Mouse (Mus musculus) forebrain, embryonic 16.5 days (tissue): ENCODE measurements at regions not wholly inside any gene's neighbourhood (a gene's known extent, or its start where the extent isn't known, plus 50 kb on each side); places are given as distances from the start of the nearest gene placed in this dataset.
A peak's percentile ranks its signal among the peaks of the same experiment; 100 is the strongest.

Experiments
- ATAC-seq: fragments of 200-750 bp; cut with Nextera tagmentation; 2 replicates; pipeline ENCODE4 v1.8.0; 2017; ENCODE audit warnings: mild to moderate bottlenecking, moderate library complexity
- H3K27ac ChIP-seq: fragments of 300-500 bp; sonication (generic); 2 replicates; pipeline ENCODE4 v1.5.1; 2014; ENCODE audit warnings: low read length, control low read depth
- H3K27me3 ChIP-seq: fragments of 300-500 bp; sonication (generic); replicated peaks from 2 replicates; pipeline ENCODE4 v1.6.1; 2014; ENCODE audit warnings: low read length; ENCODE audit not compliant: control insufficient read depth, insufficient read depth
- H3K36me3 ChIP-seq: fragments of 300-500 bp; sonication (generic); 2 replicates; pipeline ENCODE4 v1.6.1; 2014; ENCODE audit not compliant: control insufficient read depth, insufficient read depth
- H3K4me1 ChIP-seq: fragments of 300-500 bp; sonication (generic); replicated peaks from 2 replicates; pipeline ENCODE4 v1.6.1; 2014; ENCODE audit warnings: low read length; ENCODE audit not compliant: control insufficient read depth, insufficient read depth
- H3K4me2 ChIP-seq: fragments of 300-500 bp; sonication (generic); 2 replicates; pipeline ENCODE4 v1.6.1; 2014; ENCODE audit warnings: mild to moderate bottlenecking, low read length, control low read depth
- H3K4me3 ChIP-seq: fragments of 300-500 bp; sonication (generic); replicated peaks from 2 replicates; pipeline ENCODE4 v1.5.1; 2014; ENCODE audit warnings: mild to moderate bottlenecking, low read length, control low read depth
- H3K9ac ChIP-seq: fragments of 300-500 bp; sonication (generic); replicated peaks from 2 replicates; pipeline ENCODE4 v1.6.1; 2014; ENCODE audit warnings: low read depth, low read length, control low read depth
- H3K9me3 ChIP-seq: fragments of 300-500 bp; sonication (generic); 2 replicates; pipeline ENCODE4 v1.6.1; 2016; ENCODE audit warnings: low read length; ENCODE audit not compliant: control insufficient read depth
- WGBS: fragments of 180-500 bp; shearing (Covaris S2); extraction: QIAGEN DNeasy Blood & Tissue Kit; methylation state at CpG from one replicate; pipeline ENCODE4 v1.1.7; 2014; 5-methylcytosine and 5-hydroxymethylcytosine counted together

DNA sequence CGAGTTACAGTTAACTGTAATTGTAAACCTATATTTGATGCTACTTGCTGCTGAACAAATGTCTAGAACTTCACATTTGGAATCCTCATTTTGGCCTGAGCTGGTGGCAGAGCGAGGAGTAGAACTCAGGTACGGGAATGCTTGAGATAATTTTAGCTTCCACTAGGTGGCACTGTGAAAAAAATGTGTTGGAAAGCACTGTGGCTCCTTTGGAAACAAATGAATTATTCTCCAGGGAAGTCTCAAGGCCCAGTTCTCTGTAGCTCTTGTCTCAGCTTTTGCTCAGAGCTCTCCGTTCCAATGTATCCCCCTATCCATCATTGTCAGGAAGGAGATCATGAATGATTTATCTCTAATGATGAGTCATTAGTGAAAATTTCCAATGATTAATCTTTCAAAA is 114.7 kb upstream of the Kcna4 start:
- no peaks in the 10 kb centered on the region for H3K27me3 ChIP-seq
- H3K9me3 ChIP-seq = no peaks in the 10 kb centered on the region
- 65% methylated on average over 4 of the region's 4 CpGs for WGBS
- H3K36me3 ChIP-seq = no peaks in the 10 kb centered on the region
- no peaks in the 10 kb centered on the region for H3K4me1 ChIP-seq
- no peak overlapping the region for H3K9ac ChIP-seq
- no peak overlapping the region for H3K4me3 ChIP-seq
- H3K4me2 ChIP-seq = no peak overlapping the region
- ATAC-seq = no peak
- H3K27ac ChIP-seq = no peak overlapping the region

DNA sequence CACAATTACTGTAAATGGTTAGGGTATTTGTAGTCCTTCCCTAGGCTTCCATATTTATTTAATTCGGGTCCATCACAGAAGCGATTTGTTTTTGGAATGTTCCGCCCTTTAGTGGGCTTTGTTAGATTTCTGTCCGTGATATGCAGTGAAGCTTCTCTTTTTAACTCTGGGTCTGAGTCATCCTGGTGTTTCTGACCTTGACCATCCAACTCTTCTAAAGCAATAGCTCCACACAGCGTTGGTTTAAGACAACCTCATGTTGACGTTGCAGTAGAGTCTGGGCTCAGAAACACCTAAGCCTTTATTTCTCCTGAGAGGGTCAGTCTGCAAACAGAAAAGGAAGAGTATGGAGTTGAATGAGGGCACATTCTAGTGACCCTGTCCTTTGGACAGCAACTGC is 107.4 kb upstream of the Kcna4 start:
- H3K27me3 ChIP-seq = no peaks in the 10 kb centered on the region
- no peak overlapping the region for H3K9ac ChIP-seq
- no peaks in the 10 kb centered on the region for H3K36me3 ChIP-seq
- WGBS = 94% methylated on average over 6 of the region's 6 CpGs
- no peak overlapping the region for H3K4me2 ChIP-seq
- no peaks in the 10 kb centered on the region for H3K9me3 ChIP-seq
- no peak overlapping the region for H3K4me3 ChIP-seq
- no peak overlapping the region for H3K27ac ChIP-seq
- no peak for ATAC-seq
- H3K4me1 ChIP-seq = no peaks in the 10 kb centered on the region

DNA sequence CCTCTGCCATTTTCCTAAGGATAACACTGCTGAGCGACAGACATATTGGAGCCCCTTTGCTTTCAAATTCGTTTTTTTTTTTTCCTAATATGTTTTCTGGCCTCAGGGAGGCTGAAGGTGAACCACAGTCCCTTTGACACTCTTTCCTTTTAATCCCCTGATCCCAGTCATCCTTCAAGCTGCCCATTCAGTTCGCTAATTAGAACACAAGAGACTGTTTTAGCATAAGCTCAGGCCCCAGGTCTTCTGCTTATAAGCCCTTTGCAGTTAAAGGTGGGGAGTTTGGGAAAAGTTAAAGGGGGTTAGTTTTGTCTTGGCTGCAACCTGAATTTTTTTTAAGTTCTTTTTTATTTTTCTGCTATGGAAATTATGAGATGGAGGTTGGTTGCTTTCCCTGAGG is 105.6 kb upstream of the Kcna4 start:
- WGBS = 16% methylated on average over 3 of the region's 3 CpGs
- ATAC-seq = no peak
- no peaks in the 10 kb centered on the region for H3K9me3 ChIP-seq
- no peaks in the 10 kb centered on the region for H3K27me3 ChIP-seq
- no peaks in the 10 kb centered on the region for H3K36me3 ChIP-seq
- H3K9ac ChIP-seq = no peak overlapping the region
- H3K4me3 ChIP-seq = no peak overlapping the region
- no peak overlapping the region for H3K4me2 ChIP-seq
- no peaks in the 10 kb centered on the region for H3K4me1 ChIP-seq
- H3K27ac ChIP-seq = no peak overlapping the region

DNA sequence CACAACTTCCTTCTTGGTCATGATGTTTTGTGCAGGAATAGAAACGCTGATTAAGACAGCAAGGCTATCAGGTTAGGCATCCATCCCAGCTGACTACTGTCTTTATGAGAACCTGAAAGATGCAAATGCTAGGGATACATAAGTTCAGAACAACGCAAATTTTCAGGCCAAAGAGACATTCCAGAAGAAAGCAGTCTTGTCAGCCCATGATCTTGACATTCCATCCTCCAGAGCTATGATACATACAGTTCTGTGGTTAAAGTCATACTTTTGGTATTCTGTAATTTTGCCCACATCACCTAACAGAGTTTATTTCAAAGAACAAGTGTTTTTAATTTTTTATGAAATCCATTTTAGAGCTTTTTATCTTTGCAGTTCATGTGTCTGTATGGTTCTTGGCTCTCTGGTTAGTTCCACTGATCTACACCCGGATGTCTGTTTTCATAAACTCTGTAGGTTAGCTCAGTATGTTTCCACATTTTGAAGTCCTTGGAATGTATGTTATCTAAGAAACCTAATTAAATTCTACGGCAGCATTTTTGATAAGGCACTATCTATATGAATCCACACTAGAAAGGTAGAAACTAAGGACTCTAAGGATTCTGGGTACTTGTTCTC is 88.5 kb upstream of the Kcna4 start:
- H3K27ac ChIP-seq = no peak overlapping the region
- no peaks in the 10 kb centered on the region for H3K9me3 ChIP-seq
- 88% methylated on average over 4 of the region's 4 CpGs for WGBS
- ATAC-seq = no peak
- H3K4me3 ChIP-seq = no peak overlapping the region
- H3K27me3 ChIP-seq = no peaks in the 10 kb centered on the region
- no peaks in the 10 kb centered on the region for H3K4me1 ChIP-seq
- H3K36me3 ChIP-seq = no peaks in the 10 kb centered on the region
- H3K9ac ChIP-seq = no peak overlapping the region
- H3K4me2 ChIP-seq = no peak overlapping the region

DNA sequence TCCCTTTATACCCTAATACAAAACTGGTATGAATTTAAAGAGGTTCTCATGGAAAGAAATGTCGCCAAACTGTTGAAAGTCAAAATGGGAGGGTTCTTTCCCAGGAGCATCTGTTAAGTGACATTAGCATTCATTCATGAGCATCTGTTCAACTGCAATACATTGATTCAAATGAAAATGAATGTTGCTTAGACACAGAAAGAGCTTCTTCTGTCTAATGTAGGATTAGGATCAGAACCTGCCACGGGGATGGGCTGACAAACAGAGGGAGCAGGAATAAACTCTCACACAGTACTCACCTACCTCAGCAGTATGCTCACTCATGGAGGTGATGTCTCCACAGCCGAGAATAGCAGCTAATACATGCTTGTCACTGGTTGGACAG is 88.0 kb upstream of the Kcna4 start:
- Histone ChIP-seq H3K27me3 (no peaks in the 10 kb centered on the region), H3K4me3 (no peak overlapping the region), H3K36me3 (no peaks in the 10 kb centered on the region), H3K9ac (no peak overlapping the region), H3K4me1 (no peaks in the 10 kb centered on the region), H3K9me3 (no peaks in the 10 kb centered on the region), H3K4me2 (no peak overlapping the region), H3K27ac (no peak overlapping the region)
- peak; percentile 81 for ATAC-seq
- WGBS = 51% methylated on average over 3 of the region's 3 CpGs

DNA sequence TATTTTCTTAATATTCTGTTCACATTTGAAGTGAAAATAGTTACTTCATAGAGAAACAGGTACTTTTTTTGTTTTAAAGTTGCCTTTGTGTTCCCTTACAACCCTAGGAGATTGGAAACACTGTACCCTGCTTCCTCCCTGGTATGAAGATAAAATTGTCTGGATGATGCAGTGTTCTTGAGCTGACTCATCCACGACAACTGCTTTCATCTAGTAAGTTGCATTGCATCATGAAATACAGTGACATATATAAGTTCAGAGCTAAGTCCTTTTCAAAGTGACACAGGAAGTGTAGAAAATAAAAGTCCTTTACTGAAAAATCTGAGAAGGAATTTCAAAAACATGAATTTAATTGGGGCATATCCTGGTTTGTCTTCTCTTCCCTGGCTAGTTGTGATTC is 68.9 kb upstream of the Kcna4 start:
- Histone ChIP-seq H3K27ac (no peak overlapping the region), H3K36me3 (no peaks in the 10 kb centered on the region), H3K9me3 (no peaks in the 10 kb centered on the region), H3K4me2 (no peak overlapping the region), H3K9ac (no peak overlapping the region), H3K4me3 (no peak overlapping the region), H3K27me3 (no peaks in the 10 kb centered on the region), H3K4me1 (no peaks in the 10 kb centered on the region)
- ATAC-seq = no peak
- WGBS = 84% methylated on average over 1 of the region's 1 CpGs

DNA sequence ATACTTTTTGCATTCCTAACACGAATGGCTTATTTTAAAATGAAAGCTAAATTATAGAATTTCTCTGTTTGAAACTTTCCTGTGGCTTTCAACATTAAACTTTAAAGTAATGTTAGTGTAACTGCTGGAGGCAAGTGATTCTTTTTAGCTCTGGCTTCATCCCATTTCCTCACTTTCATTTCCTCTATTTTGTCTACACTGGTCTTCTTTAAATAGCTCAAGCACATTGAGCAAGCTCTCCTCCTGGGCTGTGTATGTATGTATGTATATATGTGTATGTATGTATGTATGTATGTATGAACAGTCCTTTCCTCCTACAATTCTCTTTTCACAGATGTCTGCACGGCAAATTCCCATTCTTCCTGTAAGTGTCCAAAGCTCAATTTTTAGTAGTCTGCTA is 65.8 kb upstream of the Kcna4 start:
- Histone ChIP-seq H3K4me2 (no peak overlapping the region), H3K4me3 (no peak overlapping the region), H3K9ac (no peak overlapping the region), H3K4me1 (no peaks in the 10 kb centered on the region), H3K36me3 (no peaks in the 10 kb centered on the region), H3K27ac (no peak overlapping the region), H3K27me3 (no peaks in the 10 kb centered on the region), H3K9me3 (no peaks in the 10 kb centered on the region)
- 88% methylated on average over 2 of the region's 2 CpGs for WGBS
- ATAC-seq = no peak

DNA sequence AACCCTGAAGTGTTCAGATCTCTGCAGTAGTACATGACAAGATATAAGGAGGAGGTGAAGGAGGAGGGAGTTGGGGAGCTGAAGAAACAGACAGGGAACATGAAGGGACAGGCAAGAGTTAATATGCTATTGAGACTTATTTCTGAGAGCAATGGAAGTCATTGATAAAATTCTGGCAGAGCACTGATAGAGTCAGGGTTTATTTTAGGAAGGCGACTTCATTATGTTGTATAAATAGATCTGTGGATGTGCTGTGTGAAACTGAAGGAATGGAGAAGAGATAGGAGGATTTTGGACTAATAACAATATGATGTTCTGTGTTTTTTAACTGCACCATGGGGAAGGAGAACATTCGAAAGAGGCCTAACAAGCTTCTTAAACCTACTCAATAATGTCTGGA is 63.0 kb upstream of the Kcna4 start:
- Histone ChIP-seq H3K9ac (no peak overlapping the region), H3K27ac (no peak overlapping the region), H3K27me3 (no peaks in the 10 kb centered on the region), H3K9me3 (no peaks in the 10 kb centered on the region), H3K4me2 (no peak overlapping the region), H3K4me1 (no peaks in the 10 kb centered on the region), H3K4me3 (no peak overlapping the region), H3K36me3 (no peaks in the 10 kb centered on the region)
- WGBS = 84% methylated on average over 2 of the region's 2 CpGs
- no peak for ATAC-seq

DNA sequence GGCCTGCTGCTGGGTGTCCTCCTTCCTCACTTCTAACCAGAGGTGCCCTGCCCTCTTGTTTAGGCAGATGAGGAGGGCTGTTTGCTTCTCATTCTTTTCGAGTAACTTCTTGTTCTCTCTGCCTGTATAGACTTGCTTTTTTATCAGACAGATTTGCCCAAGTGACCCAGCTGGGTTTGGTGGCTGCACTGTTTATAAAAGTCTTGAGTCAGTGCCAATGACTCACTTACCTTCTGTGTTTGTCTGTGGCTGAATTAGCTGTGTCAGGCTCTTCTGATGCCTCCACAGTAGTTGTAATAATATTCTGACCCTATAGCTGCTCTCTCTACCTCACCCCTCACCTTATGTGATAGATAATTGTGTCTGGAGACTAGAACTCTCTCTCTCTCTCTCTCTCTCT is 62.2 kb upstream of the Kcna4 start:
- Histone ChIP-seq H3K4me3 (no peak overlapping the region), H3K9ac (no peak overlapping the region), H3K9me3 (no peaks in the 10 kb centered on the region), H3K36me3 (no peaks in the 10 kb centered on the region), H3K4me2 (no peak overlapping the region), H3K27ac (no peak overlapping the region), H3K27me3 (no peaks in the 10 kb centered on the region), H3K4me1 (no peaks in the 10 kb centered on the region)
- 65% methylated on average over 1 of the region's 1 CpGs for WGBS
- ATAC-seq = no peak

DNA sequence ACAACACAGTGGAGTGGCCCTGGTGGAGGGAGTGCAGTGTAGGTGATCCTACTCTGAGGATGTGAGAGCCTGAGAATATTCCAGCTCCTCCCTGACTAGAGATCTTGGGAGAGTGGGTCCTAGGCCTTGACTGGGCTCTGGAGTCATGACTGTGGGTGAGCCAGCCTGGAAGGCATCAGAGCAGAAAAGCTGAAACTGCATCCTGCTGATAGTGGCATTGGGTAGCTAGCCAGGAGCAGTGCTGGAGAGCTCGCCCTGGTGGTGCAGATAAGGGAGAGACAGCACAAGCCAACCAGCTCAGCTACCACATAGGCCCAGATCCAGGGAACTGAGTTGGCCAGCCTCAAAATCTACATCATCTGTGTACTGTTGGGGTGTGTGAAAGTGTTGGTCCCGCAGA is 58.8 kb upstream of the Kcna4 start:
- H3K4me2 ChIP-seq = no peak overlapping the region

More for the DNA sequence above, 58.8 kb upstream of the Kcna4 start:
- no peaks in the 10 kb centered on the region for H3K9me3 ChIP-seq
- no peak overlapping the region for H3K9ac ChIP-seq
- ATAC-seq = no peak
- H3K36me3 ChIP-seq = no peaks in the 10 kb centered on the region
- 69% methylated on average over 2 of the region's 2 CpGs for WGBS
- no peaks in the 10 kb centered on the region for H3K27me3 ChIP-seq
- H3K4me3 ChIP-seq = no peak overlapping the region
- no peaks in the 10 kb centered on the region for H3K4me1 ChIP-seq
- no peak overlapping the region for H3K27ac ChIP-seq
